Mouse (Mus musculus) lung, postnatal 0 days (tissue): ENCODE results near the gene Slc7a14.

Source experiments
- CTCF ChIP-seq: IDR thresholded peaks from 2 replicates; pipeline ENCODE4 v1.5.1; 2016; ENCODE audit warnings: antibody characterized with exemption, mild to moderate bottlenecking
- EP300 ChIP-seq: IDR thresholded peaks from 2 replicates; pipeline ENCODE4 v1.6.1; 2016; ENCODE audit warnings: antibody characterized with exemption, mild to moderate bottlenecking, control low read depth

DNA sequence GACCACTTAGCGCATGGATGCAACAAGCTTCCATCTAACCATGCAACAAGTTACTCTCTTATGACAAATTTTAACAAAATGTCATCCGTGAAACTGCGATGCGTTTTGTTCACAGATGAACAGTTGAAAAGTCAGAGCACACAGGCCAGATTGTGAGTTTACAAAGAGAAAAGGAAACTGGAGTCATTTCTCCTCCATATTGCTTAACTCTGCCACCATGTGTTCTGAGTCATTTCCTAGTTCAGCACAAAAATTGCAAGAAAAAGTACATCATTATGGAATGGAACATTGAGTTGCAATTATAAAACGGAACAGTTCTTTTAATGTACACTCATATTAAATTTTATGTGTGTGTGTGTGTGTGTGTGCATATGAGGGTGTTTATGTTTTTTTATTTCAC lies 17.6 kb upstream of the Slc7a14 start:
- TF ChIP-seq CTCF (no peak), EP300 (no peak)
